Mouse (Mus musculus) gastrocnemius, adult 2 months (tissue): ENCODE measurements around the gene Os9. TPM values are rescaled to one million over a fixed set of nuclear protein-coding genes. Genes with fewer than 3 reads are reported as not detected.
"Not testable (repeated sequence)": the region's sequence is repeated elsewhere in the genome, so short reads cannot be mapped to it uniquely, and the experiment has no call there.

Experiments
- DNase-seq: peaks from one replicate; pipeline ENCODE4 v3.0.0; 2022
- H3K27ac ChIP-seq: fragments of 200-600 bp; 2 replicates; pipeline ENCODE4 v1.8.1; 2022; ENCODE audit warnings: mild to moderate bottlenecking
- H3K4me3 ChIP-seq: fragments of 200-600 bp; 2 replicates; pipeline ENCODE4 v1.8.1; 2022; ENCODE audit warnings: mild to moderate bottlenecking, moderate library complexity
- CTCF ChIP-seq: fragments of 200-600 bp; IDR thresholded peaks from 2 replicates; pipeline ENCODE4 v1.8.1; 2022; ENCODE audit warnings: antibody characterized with exemption, mild to moderate bottlenecking, moderate library complexity
- intact Hi-C: fragments of 180-260 bp; cut with DNase I; formaldehyde crosslinking; loops from one replicate; pipeline ENCODE4 v1.15.1; 2025
- total RNA-seq, 2 experiments: library from RNA; stranded (reverse); gene quantifications; 2 replicates each; pipeline ENCODE4 v1.2.3; 2021

Gene Os9
- total RNA-seq, 2 experiments from 2014 or later: 10.9 to 15.1 TPM

GRCm38 (mm10) chr10:127071203-127071602 lies 49.7 kb downstream of the Os9 start:
- DNase-seq: peak; percentile 12
- no peak for TF ChIP-seq CTCF
- intact Hi-C loops: loop anchor here (10.0 kb wide), 1 partner anchor 604 kb away; no protein-coding TSS in a partner anchor
- Histone ChIP-seq H3K27ac (no peak overlapping the region), H3K4me3 (peak overlapping the region; percentile 91)

GRCm38 (mm10) chr10:127070190-127071121 lies 50.5 kb downstream of the Os9 start, which contains the start of gene Tspan31:
Gene Tspan31, minus strand, starts transcription at chr10:127070264.
- H3K27ac ChIP-seq: peak within 1 kb of the TSS; percentile 86
- intact Hi-C loops: loop anchor here (10.0 kb wide), 1 partner anchor 604 kb away; no protein-coding TSS in a partner anchor
- peak; percentile 91 for DNase-seq
- TF ChIP-seq CTCF: no peak
- H3K4me3 ChIP-seq: peak within 1 kb of the TSS; percentile 91

- TF ChIP-seq CTCF: no peak
- DNase-seq: peak; percentile 17
- peak overlapping the region; percentile 86 for H3K27ac ChIP-seq
- H3K4me3 ChIP-seq: peak overlapping the region; percentile 91
- intact Hi-C loops: loop anchor here (10.0 kb wide), 1 partner anchor 605 kb away; no protein-coding TSS in a partner anchor
These were observed 51.4 kb downstream of the Os9 start for GRCm38 (mm10) chr10:127069281-127070189.

- intact Hi-C loops: no loop called here
These were observed 52.4 kb downstream of the Os9 start for GRCm38 (mm10) chr10:127068360-127069038.

GRCm38 (mm10) chr10:127066519-127067018 lies 54.4 kb downstream of the Os9 start:
- Histone ChIP-seq H3K27ac (no peak overlapping the region), H3K4me3 (no peak overlapping the region)
- intact Hi-C loops: no loop called here
- DNase-seq: peak; percentile 13
- no peak for TF ChIP-seq CTCF

More at GRCm38 (mm10) chr10:127068360-127069038, 52.4 kb downstream of the Os9 start:
- no peak for TF ChIP-seq CTCF
- Histone ChIP-seq H3K4me3 (peak overlapping the region; percentile 91; the same call in 1 of the 2 replicates), H3K27ac (no peak overlapping the region)
- no peak for DNase-seq

- Histone ChIP-seq H3K27ac (no peak overlapping the region), H3K4me3 (no peak overlapping the region)
- TF ChIP-seq CTCF: no peak
- intact Hi-C loops: no loop called here
- DNase-seq: peak; percentile 15
These were observed 55.0 kb downstream of the Os9 start for GRCm38 (mm10) chr10:127065981-127066380.

GRCm38 (mm10) chr10:127063913-127064870 lies 56.7 kb downstream of the Os9 start:
- TF ChIP-seq CTCF: no peak
- peak; percentile 14 for DNase-seq
- Histone ChIP-seq H3K27ac (peak overlapping the region; percentile 95), H3K4me3 (peak overlapping the region; percentile 92)
- intact Hi-C loops: no loop called here

- intact Hi-C loops: no loop called here
- H3K27ac ChIP-seq: peak within 1 kb of the TSS; percentile 95
- DNase-seq: peak; percentile 99
- 0 out of 2 replicates have a peak, but pooled peaks have one; percentile 2 for TF ChIP-seq CTCF
- H3K4me3 ChIP-seq: peak within 1 kb of the TSS; percentile 92
These were observed 57.6 kb downstream of the Os9 start, which contains the start of gene Cdk4 for GRCm38 (mm10) chr10:127063239-127063872. Gene Cdk4, plus strand, starts transcription at chr10:127063534.

- peak overlapping the region; percentile 92; the same call in 1 of the 2 replicates for H3K4me3 ChIP-seq
- DNase-seq: peak; percentile 5
- intact Hi-C loops: no loop called here
- peak overlapping the region; percentile 58; the same call in 1 of the 2 replicates for H3K27ac ChIP-seq
- no peak for TF ChIP-seq CTCF
These were observed 58.4 kb downstream of the Os9 start for GRCm38 (mm10) chr10:127062503-127062902.

GRCm38 (mm10) chr10:127062101-127062500 lies 58.8 kb downstream of the Os9 start:
- intact Hi-C loops, DNase-seq, H3K27ac ChIP-seq, H3K4me3 ChIP-seq: not testable (repeated sequence)
